Mouse (Mus musculus): ENCODE data around the gene Cct5.

DNA sequence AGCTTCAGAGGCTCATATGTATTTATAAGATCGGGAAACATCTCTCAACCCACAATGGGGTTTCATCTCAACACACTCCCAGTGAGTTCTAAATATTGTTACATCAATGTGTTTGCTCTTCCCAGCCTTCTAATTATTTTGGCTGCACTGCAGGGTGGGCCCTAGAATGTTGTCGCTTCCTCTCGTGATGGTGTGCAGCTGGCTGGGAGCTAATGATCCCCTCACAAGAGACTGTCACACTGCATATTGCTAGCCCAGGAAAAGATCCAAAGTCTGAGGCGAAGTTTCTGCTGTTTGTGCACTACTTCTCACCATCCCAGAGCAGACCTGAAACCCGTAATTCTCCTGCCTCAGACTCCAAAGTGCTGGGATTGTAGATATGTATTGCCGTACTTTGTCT, 45.6 kb upstream of the Cct5 start:
- no peak for TF ChIP-seq POLR2A (IDR thresholded peaks at IDR 0.05; ENCODE audit: low read depth, low read length)
- TF ChIP-seq CTCF (IDR thresholded peaks at IDR 0.05; ENCODE audit: borderline replicate concordance, insufficient read depth, low read length), result no peak

All from embryonic fibroblast, embryonic 13.5 days (primary cell).